Mouse (Mus musculus): ENCODE measurements around the gene Majin.

Gene Majin

GRCm38 (mm10) chr19:6230411-6230810 is 46.2 kb downstream of the Majin start:
- no peak for DNase-seq

DNA sequence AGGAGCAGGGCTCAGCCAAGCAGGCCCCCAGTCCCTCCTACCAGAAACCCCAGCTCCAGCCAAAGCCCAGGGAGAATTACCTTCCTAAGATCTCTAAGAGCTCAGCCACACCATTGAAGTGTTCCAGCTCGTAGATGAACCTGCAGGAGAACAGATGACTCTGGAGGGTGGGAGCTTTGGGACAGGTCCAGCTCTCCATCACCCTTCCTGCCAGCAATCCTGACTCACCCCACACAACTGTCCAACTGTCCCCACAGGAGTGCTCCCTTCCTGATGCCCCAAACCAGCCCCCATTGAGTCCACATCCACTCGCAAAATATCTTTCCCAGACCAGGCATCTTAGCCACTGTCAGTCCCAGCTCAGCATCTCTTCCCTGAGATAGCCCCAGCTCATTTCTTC is 46.8 kb downstream of the Majin start:
- no peak for DNase-seq

DNA sequence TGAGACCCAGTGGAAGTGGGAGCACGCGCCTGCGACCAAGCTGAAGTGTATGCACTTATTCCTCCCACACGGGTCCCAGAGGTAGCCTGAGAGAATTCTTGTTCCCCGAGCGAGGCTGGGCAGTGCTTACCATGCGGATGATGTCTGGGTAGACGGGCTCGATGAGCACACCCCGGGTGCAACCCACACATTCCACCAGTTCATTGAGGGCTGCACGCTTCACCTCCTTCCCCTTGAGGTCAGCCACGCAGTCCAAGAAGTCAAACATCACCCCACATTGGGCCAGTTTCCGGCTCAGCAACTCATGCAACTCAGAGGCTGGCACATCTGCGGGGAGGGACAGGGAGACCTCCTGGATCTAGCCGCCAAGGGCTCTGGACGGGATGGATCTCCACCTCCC is 49.5 kb downstream of the Majin start:
- DNase-seq: no peak

GRCm38 (mm10) chr19:6234337-6235083 is 50.3 kb downstream of the Majin start:
- DNase-seq: no peak

DNA sequence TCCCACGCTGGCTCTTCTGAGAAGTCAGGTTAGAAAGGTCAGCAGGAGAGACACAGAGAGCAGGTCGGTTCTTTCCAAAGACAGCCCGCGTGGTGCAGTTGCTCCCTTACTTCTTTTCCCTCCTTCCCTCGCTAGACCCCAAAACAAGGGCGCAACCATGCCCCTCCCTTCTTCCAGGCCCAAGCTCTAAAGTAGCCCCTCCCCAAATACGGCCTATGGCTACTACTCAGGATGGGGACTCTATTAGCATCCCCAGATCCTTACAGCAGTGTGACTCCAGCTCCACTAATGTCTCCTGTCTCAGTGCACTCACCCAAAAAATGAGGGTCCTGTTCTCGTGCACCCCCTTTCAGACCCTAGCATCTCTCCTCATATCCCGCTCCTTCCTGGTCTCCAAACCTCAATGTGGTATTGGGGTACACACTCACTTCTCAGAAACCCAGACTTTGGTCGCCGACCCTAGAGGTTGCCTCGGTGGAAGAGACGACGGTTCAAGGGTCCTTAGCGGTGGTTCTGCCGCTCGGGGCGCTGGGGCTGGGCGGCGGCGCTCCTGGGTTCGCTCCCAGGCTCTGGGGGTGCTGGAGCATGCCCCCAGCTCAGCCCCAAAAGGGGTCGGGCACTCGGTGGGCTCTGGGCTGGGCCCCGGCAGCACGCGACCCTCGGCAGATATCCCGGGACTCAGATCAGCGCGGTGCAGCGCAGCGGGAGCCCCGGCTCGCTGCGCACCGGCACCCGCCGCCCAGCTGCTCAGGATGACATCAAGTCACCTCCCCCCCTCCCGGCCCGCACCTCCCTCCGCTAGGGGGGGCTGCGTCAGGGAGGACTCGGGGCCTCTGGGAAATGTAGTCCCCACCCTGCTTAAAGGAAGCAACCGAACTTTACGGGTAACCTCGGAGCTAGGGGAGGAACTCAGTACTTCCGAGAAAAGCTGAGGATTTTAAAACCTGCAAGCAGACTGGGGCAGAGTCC is 51.2 kb downstream of the Majin start, which contains the start of gene Ppp2r5b:
Gene Ppp2r5b (minus strand): TSS at position 789 of the 969 bp plus-strand sequence.
- DNase-seq: peak; percentile 96

- peak; percentile 95 for DNase-seq
Observed at GRCm38 (mm10) chr19:6236053-6236441, 51.9 kb downstream of the Majin start.

- no peak for DNase-seq
Observed at GRCm38 (mm10) chr19:6236842-6237241, 52.7 kb downstream of the Majin start.

- DNase-seq: no peak
Observed at GRCm38 (mm10) chr19:6238740-6239139, 54.6 kb downstream of the Majin start.

DNA sequence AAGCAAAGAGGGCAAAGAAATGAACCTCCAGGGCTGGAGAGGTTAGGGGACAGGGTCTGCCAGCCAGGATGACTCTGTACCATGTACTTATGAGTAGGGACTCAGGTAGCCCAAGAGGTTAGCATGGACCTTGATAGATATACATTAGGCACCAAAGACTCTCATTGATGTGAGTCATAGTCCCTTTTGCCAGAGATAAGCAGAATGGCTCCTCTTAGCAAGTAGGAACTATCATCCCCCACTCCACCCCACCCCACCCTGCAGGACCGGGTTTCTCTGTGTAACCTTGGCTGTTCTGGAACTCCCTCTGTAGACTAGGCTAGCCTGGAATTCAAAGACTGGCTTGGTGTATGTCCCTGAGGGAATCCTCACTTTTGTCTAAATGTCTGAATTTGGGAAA is 55.9 kb downstream of the Majin start:
- no peak for DNase-seq

- DNase-seq: no peak
Observed at GRCm38 (mm10) chr19:6240725-6241124, 56.5 kb downstream of the Majin start.

DNA sequence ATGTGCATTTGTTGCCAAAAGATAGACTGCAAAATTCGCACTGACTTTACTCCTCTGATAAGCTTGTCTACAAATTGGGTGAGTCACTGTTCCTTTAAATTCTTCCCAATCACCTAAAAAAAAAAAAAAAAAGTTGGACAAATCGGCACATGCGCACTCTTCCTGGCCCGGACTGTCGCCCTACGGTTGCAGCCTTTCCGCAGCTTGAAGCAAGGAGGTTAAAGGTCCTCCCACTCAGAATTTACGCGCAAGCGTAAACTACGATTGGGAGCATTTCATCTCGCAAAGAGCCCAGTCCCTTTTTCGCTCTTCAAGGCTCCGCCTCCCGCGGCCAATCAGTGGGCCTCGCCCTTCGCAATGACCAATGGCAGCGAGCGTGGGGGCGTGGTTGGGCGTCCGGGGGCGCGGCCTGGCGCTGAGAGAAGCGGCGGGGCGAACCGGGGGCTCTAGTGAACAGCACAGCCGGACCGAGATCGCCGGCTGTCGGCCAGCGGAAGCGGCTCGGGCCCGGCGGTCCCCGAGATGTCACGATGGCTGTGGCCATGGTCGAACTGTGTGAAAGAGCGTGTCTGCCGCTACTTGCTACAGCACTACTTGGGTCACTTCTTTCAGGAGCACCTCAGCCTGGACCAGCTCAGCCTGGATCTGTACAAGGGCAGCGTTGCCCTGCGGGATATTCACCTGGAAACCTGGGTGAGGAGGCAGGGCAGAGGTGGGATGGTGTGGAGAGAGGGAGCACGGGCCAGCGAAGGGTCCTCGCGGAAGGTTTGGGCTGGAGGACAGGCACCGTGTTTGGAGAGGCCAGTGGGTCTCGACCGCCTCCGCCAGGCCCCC is 57.3 kb downstream of the Majin start, which contains the start of gene Atg2a:
Gene Atg2a (plus strand): TSS at position 395 of the 834 bp plus-strand sequence.
- DNase-seq: peak; percentile 99

- peak; percentile 63 for DNase-seq
Observed at GRCm38 (mm10) chr19:6242281-6242680, 58.1 kb downstream of the Majin start.

- DNase-seq: no peak
Observed at GRCm38 (mm10) chr19:6243226-6243625, 59.0 kb downstream of the Majin start.

GRCm38 (mm10) chr19:6245806-6246205 is 61.6 kb downstream of the Majin start:
- DNase-seq: no peak

DNA sequence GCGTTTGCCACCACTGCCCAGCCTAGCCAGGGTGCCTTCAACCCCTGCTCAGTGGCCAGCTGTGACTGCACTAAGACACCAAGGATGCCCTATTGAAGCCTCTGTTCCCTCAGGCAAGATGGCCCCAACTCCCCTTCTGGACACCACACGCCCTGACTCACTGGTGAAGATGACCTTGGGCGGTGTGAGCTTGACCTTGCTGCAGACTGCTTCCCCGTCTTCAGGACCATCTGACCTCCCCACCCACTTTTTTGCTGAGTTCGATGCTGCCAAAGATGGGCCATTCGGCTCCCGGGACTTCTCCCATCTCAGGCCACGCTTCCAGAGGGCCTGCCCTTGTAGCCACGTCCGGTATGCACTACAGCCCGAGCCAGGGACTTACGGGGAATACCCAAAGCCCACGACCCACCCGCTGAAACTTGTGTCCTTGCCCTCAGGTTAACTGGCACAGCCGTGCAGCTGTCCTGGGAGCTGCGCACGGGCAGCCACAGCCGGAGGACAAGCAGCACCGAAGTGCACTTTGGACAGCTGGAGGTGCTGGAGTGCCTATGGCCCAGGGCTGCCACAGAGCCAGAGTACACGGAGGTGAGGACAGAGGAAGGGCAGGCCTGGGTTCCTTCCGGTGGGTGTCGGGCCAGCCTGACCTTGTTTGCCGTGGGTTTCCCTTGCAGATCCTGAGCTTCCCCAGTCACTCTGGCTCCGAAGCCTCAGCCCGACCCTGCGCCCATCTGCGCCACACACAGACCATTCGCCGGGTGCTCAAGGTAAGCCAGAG is 63.5 kb downstream of the Majin start:
- DNase-seq: no peak

DNA sequence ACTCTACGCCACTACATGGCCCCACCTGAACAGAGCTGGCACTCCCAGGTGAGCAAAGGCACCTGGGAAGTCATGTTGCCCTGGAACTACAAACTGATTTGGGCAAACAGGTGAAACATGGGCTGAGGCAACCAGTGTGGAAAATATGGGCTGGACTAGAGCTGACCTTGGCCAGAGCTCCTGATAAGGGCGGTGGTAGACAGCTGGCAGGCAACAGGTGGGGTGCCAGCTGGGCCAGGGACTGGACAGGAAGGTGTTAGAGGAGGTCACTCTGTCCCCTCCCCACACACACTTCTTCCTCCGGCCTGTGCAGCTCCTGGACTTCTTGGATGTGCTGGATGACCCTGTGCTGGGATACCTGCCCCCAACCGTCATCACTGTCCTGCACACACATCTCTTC is 68.8 kb downstream of the Majin start:
- no peak for DNase-seq

DNA sequence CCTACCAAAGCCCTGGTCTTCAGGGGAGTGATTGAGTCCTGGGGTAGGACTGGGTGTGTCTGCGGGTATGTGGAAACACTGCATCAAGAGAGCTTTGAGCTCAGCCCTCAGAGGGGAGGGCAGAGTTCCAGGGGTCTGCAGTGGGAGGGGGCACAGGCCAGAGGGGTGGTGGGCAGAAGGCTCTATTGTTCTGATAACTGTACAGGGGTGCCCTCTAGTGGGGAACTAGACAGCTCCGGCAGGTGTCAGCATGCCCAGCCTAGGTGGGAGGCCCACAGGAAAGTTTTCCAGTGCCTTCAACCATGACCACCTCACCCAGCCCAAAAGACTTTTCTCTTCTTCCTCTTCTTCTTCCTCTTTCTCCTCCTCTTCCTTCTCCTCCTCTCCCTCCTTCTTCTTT is 76.2 kb downstream of the Majin start:
- no peak for DNase-seq

DNA sequence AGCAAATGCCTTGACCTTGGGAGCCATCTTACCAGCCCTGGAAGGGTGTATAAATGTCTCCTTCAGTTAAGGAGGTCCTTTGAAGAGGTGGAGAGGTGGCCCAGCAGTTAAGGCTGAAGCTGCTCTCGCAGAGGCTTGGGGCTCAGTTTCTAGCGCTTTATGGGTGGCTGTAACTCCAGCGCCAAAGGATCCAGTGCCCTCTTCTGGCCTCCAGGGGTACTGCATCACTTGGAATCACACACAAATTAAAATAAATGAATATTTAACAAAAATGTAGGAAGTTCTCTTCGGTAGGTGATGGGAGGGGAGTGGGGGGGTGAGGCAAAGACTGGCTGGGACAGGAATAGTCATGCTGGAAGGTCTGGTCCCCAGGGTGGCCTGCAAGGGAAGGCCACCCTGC is 76.8 kb downstream of the Majin start:
- DNase-seq: no peak

GRCm38 (mm10) chr19:6261379-6261778 is 77.2 kb downstream of the Majin start:
- DNase-seq: no peak

DNA sequence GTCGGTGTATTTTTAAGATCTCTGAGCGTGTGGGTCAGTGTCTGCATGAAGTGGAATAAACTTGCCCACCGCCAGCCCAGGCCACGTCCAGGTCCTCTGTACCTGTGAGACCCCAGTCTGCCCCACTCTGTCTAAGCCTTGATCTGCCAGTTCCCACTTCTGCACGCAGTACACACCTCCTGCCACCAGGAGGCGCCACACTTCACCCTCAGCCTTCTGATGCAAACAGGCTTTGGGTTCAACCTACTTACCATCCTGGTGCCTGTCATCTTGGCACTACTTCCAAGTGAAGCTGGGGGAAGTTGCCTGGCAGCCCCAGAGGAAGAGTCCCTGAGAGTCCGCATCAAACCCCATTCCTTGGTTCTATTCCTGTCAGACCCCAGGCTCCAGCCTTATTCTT is 78.0 kb downstream of the Majin start:
- DNase-seq: peak; percentile 61

DNA sequence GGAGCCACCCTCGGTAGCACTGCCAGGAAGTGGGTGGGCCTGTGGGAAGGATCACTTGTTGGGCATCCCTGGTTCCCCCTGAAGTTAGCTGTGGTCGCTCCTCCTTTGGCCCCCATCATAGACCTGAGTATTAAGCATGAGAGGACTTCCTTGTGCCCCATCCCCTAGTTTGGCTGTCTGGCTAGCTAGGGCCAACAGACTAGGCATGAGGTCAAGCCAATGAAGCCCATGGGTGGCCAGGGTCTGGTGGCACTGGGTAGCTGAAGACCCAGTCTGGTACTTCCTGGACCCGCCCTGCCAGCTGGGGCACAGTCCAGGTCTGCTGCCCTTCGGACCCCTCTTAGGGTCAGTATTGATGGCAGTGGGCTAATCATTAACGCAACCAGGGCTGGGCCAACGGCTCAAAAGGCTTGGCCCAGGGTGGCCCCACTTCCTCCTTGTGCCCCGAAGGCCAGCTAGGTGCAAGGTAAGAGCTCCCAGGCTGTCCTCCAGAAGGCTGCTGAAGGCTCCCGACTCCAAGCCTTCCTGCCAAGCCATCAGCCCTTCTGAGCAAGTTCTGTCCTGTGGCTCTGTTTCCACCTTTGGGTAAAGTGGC is 78.7 kb downstream of the Majin start:
- no peak for DNase-seq

DNA sequence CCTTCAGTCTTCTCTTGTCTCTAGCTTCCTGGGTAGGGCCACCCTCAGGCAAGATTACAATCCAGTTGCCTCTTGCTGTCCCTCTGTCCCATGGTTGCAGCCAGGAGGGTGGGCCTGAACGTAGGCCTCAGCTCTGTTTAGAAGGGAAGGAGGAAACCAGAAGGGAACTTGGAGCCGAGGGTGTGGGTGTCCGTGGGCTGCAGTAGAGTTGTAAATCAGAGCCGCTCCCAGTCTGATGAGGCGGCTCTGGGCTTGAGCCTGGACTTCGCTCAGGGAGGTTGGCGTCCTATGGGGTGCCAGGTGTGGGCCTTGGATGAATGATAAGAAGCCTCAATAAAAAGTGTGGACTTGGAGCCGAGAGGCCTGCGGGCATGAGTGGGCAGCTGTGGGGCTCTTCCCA is 80.0 kb downstream of the Majin start:
- no peak for DNase-seq
